Mouse (Mus musculus) intestine, postnatal 0 days (tissue): ENCODE measurements around the gene Slc35f5. TPM values are rescaled to one million over a fixed set of nuclear protein-coding genes. Genes with fewer than 3 reads are reported as not detected.
"Not testable (repeated sequence)": the region's sequence is repeated elsewhere in the genome, so short reads cannot be mapped to it uniquely, and the experiment has no call there.

Source experiments
- ATAC-seq: fragments of 200-750 bp; cut with Nextera tagmentation; 2 replicates; pipeline ENCODE4 v1.8.0; 2017; ENCODE audit warnings: mild to moderate bottlenecking, moderate TSS enrichment, moderate library complexity
- H3K27ac ChIP-seq: fragments of 300-500 bp; sonication (generic); 2 replicates; pipeline ENCODE4 v1.5.1; 2014; ENCODE audit warnings: mild to moderate bottlenecking, low read depth, low read length, moderate library complexity
- H3K27me3 ChIP-seq: fragments of 300-500 bp; sonication (generic); replicated peaks from 2 replicates; pipeline ENCODE4 v1.6.1; 2014; ENCODE audit warnings: low read length, mixed read lengths; ENCODE audit not compliant: control insufficient read depth, insufficient read depth
- H3K36me3 ChIP-seq: fragments of 300-500 bp; sonication (generic); 2 replicates; pipeline ENCODE4 v1.6.1; 2014; ENCODE audit warnings: mild to moderate bottlenecking, moderate library complexity; ENCODE audit not compliant: control insufficient read depth, insufficient read depth
- H3K4me1 ChIP-seq: fragments of 300-500 bp; sonication (generic); replicated peaks from 2 replicates; pipeline ENCODE4 v1.6.1; 2014; ENCODE audit warnings: antibody characterized with exemption, low read length, mixed read lengths; ENCODE audit not compliant: control insufficient read depth, insufficient read depth
- H3K4me2 ChIP-seq: fragments of 300-500 bp; sonication (generic); replicated peaks from 2 replicates; pipeline ENCODE4 v1.6.1; 2014; ENCODE audit warnings: low read depth, mild to moderate bottlenecking, moderate library complexity
- H3K4me3 ChIP-seq: fragments of 300-500 bp; sonication (generic); 2 replicates; pipeline ENCODE4 v1.5.1; 2014; ENCODE audit warnings: low read depth, low read length
- H3K9ac ChIP-seq: fragments of 300-500 bp; sonication (generic); 2 replicates; pipeline ENCODE4 v1.6.1; 2014; ENCODE audit warnings: mild to moderate bottlenecking, low read depth, low read length
- H3K9me3 ChIP-seq: fragments of 300-500 bp; sonication (generic); 2 replicates; pipeline ENCODE4 v1.6.1; 2016; ENCODE audit warnings: mixed run types; ENCODE audit not compliant: control insufficient read depth
- CTCF ChIP-seq: sonication (generic); IDR thresholded peaks from 2 replicates; pipeline ENCODE4 v1.5.1; 2016; ENCODE audit warnings: low read depth, mild to moderate bottlenecking, control low read depth, antibody characterized with exemption, moderate library complexity
- WGBS: fragments of 180-500 bp; shearing (Covaris S2); extraction: QIAGEN DNeasy Blood & Tissue Kit; methylation state at CpG from one replicate; pipeline ENCODE4 v1.1.7; 2014; 5-methylcytosine and 5-hydroxymethylcytosine counted together
- polyA plus RNA-seq: library from polyadenylated mRNA; unstranded; fragments of >200 nt; fragmentation: Nextera tagmentation; extraction: Ambion mirVana; gene quantifications from 2 replicates; pipeline ENCODE4 v1.2.1, GENCODE M21; 2015

The Slc35f5 gene
- polyA plus RNA-seq, 1 experiment from 2014 or later, result 37.4 TPM

GRCm38 (mm10) chr1:125526666-125527004 lies 33.8 kb upstream of the Slc35f5 start:
- 81% methylated on average over 1 of the region's 1 CpGs for WGBS
- Histone ChIP-seq H3K27ac (no peak overlapping the region; the same call in 1 of the 2 replicates), H3K9me3 (no peaks in the 10 kb centered on the region), H3K36me3 (no peaks in the 10 kb centered on the region), H3K27me3 (no peaks in the 10 kb centered on the region), H3K4me3 (no peak overlapping the region), H3K4me2 (no peak overlapping the region), H3K9ac (no peak overlapping the region), H3K4me1 (peaks cover 6% of the 10 kb centered on the region)
- ATAC-seq, result peak; percentile 42; the same call in 1 of the 2 replicates
- no peak for TF ChIP-seq CTCF

DNA sequence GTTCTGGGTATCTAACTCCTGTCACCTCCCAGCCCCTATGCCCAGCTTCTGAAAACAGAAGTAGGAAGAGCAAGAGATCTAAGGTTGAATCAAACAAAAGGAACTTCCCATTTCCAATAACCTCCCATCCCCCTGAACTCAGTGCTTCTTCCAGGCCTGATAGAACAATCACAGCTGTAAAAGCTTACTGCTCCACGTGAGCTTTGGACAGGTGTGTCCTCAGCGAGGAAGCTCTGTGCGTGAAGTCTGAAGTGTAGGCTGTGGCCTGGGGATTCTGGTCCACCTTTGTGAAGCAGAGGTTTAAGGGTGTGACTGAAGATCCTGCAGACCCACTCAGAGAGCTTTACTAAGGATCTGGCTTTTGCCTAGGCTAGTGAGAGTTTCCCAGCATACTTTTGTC lies 33.0 kb upstream of the Slc35f5 start:
- ATAC-seq, result peak; percentile 74
- H3K4me3 ChIP-seq, result no peak overlapping the region
- H3K9ac ChIP-seq, result no peak overlapping the region
- H3K9me3 ChIP-seq, result no peaks in the 10 kb centered on the region
- WGBS, result 28% methylated on average over 3 of the region's 3 CpGs
- no peak for TF ChIP-seq CTCF
- peaks cover 9% of the 10 kb centered on the region for H3K4me1 ChIP-seq
- no peaks in the 10 kb centered on the region for H3K27me3 ChIP-seq
- H3K4me2 ChIP-seq, result no peak overlapping the region
- H3K36me3 ChIP-seq, result no peaks in the 10 kb centered on the region
- H3K27ac ChIP-seq, result peak overlapping the region; percentile 21; the same call in 1 of the 2 replicates

DNA sequence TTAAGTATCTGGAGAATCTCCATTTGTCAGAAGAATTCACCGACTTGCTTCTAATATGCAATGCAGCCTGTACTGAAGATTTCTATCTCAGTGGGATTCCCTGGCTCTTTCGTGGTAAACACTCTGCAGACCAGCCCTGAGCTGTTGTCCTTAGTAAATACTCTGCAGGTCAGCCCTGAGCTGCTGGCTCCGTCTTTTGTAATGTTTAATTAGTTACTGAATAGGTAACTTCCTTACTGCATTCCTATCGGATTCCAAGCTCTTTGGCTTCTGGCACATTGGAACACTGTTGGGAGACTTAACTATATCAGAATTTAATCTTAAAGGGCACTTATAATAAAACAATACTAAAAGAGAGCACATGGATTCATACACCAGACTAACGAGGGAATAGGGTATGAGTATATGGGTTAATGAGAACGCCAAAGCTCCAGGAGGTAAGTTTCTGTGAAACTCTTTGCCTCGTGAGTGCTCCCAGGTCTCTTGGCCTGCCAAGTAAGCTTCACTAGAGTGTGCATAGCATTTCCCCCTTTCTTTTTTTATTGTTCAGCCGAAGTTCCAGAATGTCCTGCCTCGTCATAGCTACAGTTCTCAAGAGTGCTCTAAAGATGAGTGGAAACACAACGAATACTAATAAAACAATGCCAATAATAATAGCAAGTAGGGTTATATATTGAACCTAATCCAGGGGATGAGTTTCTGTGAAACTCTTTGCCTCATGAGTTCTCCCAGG lies 27.0 kb upstream of the Slc35f5 start:
- H3K4me3 ChIP-seq, H3K9me3 ChIP-seq, H3K4me1 ChIP-seq, H3K9ac ChIP-seq, ATAC-seq, H3K36me3 ChIP-seq, H3K27me3 ChIP-seq, H3K27ac ChIP-seq, H3K4me2 ChIP-seq: not testable (repeated sequence)
- 57% methylated on average over 10 of the region's 10 CpGs for WGBS

GRCm38 (mm10) chr1:125537131-125537530 lies 23.3 kb upstream of the Slc35f5 start:
- 0 out of 2 replicates have a peak, but pooled peaks cover 2% of the 10 kb centered on the region for H3K4me1 ChIP-seq
- H3K27ac ChIP-seq, result no peak overlapping the region
- ATAC-seq, result no peak
- no peak overlapping the region for H3K4me2 ChIP-seq
- no peak overlapping the region for H3K9ac ChIP-seq
- WGBS, result 95% methylated on average over 2 of the region's 2 CpGs
- H3K4me3 ChIP-seq, result no peak overlapping the region
- H3K27me3 ChIP-seq, result no peaks in the 10 kb centered on the region
- no peak for TF ChIP-seq CTCF
- no peaks in the 10 kb centered on the region for H3K9me3 ChIP-seq
- H3K36me3 ChIP-seq, result no peaks in the 10 kb centered on the region

DNA sequence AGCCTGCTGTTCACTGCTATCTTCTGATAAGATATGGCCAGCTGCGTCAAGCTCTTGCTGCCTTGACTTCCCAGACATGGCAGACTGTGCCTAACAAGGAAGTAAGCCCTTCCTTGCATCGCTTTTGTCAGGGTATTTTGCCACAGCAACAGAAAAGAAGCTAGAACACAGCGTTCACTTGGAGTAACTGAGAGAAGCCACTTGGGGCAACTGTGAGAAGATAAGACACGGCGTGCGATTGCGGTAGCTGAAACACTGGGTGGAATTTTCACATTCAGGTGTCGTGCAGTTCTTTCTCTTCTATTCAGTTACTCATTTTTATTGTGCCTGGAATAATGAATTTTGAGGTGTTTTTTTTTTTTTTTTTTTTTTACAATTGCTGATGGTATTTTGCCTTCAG lies 22.6 kb upstream of the Slc35f5 start:
- no peak overlapping the region for H3K4me3 ChIP-seq
- no peaks in the 10 kb centered on the region for H3K36me3 ChIP-seq
- no peaks in the 10 kb centered on the region for H3K9me3 ChIP-seq
- 0 out of 2 replicates have a peak, but pooled peaks cover 2% of the 10 kb centered on the region for H3K4me1 ChIP-seq
- no peak overlapping the region for H3K9ac ChIP-seq
- no peak; the same call in 1 of the 2 replicates for ATAC-seq
- no peak overlapping the region for H3K27ac ChIP-seq
- H3K27me3 ChIP-seq, result no peaks in the 10 kb centered on the region
- 61% methylated on average over 8 of the region's 8 CpGs for WGBS
- TF ChIP-seq CTCF, result peak; percentile 16; the same call in 1 of the 2 replicates
- H3K4me2 ChIP-seq, result no peak overlapping the region

GRCm38 (mm10) chr1:125539312-125539711 lies 21.1 kb upstream of the Slc35f5 start:
- 0 out of 2 replicates have a peak, but pooled peaks cover 2% of the 10 kb centered on the region for H3K4me1 ChIP-seq
- H3K36me3 ChIP-seq, result no peaks in the 10 kb centered on the region
- H3K27ac ChIP-seq, result 0 out of 2 replicates have a peak overlapping the region, but pooled peaks have one; percentile 28
- WGBS, result 30% methylated on average over 2 of the region's 2 CpGs
- TF ChIP-seq CTCF, result no peak
- peak; percentile 81 for ATAC-seq
- no peak overlapping the region for H3K9ac ChIP-seq
- no peak overlapping the region for H3K4me3 ChIP-seq
- no peaks in the 10 kb centered on the region for H3K27me3 ChIP-seq
- H3K4me2 ChIP-seq, result no peak overlapping the region
- no peaks in the 10 kb centered on the region for H3K9me3 ChIP-seq
